Mouse (Mus musculus) limb, embryonic 10.5 days (tissue): ENCODE measurements at regions not wholly inside any gene's neighbourhood (a gene's known extent, or its start where the extent isn't known, plus 50 kb on each side); places are given as distances from the start of the nearest gene placed in this dataset.

Experiments
- DNase-seq: peaks from one replicate; pipeline ENCODE4 v3.0.0-alpha.2; 2017; ENCODE audit warnings: low spot score
- H3K27ac ChIP-seq: fragments of 300-500 bp; sonication (generic); 2 replicates; pipeline ENCODE4 v1.5.1; 2016; ENCODE audit warnings: mild to moderate bottlenecking
- H3K27me3 ChIP-seq: fragments of 300-500 bp; sonication (generic); 2 replicates; pipeline ENCODE4 v1.6.1; 2016; ENCODE audit warnings: low read depth, mild to moderate bottlenecking; ENCODE audit not compliant: poor library complexity, severe bottlenecking
- H3K36me3 ChIP-seq: fragments of 300-500 bp; sonication (generic); 2 replicates; pipeline ENCODE4 v1.6.1; 2016; ENCODE audit warnings: mild to moderate bottlenecking, moderate library complexity
- H3K4me1 ChIP-seq: fragments of 300-500 bp; sonication (generic); 2 replicates; pipeline ENCODE4 v1.6.1; 2016
- H3K4me3 ChIP-seq: fragments of 300-500 bp; sonication (generic); 2 replicates; pipeline ENCODE4 v1.5.1; 2016; ENCODE audit warnings: mild to moderate bottlenecking, moderate library complexity
- H3K9me3 ChIP-seq: fragments of 300-500 bp; sonication (generic); replicated peaks from 2 replicates; pipeline ENCODE4 v1.6.1; 2016; ENCODE audit warnings: mild to moderate bottlenecking
- WGBS: fragments of 180-500 bp; shearing (Covaris S2); methylation state at CpG from one replicate; pipeline ENCODE4 v1.1.7; 2016; 5-methylcytosine and 5-hydroxymethylcytosine counted together

DNA sequence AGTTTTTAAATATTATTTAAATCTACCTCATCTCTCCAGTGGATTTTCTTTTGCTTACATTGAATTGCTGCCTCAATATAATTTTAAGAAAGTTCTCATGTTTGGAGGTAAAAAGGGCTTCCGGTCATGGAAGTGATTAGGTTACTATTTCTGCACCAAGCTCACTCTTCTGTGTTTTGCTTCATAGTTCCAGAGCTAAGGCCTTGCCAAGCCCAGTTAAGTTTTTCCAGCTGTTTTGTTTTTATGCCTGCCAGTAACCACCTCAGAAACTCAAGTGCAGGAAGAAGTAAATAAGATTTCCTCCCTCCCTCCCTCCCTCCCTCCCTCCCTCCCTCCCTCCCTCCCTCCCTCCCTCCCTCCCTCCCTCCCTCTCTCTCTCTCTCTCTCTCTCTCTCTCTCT is 2466.1 kb downstream of the Poteg start:
- Histone ChIP-seq H3K36me3 (no peaks in the 10 kb centered on the region), H3K4me3 (no peak overlapping the region), H3K27ac (no peak overlapping the region), H3K9me3 (no peaks in the 10 kb centered on the region), H3K4me1 (no peaks in the 10 kb centered on the region), H3K27me3 (no peaks in the 10 kb centered on the region)
- WGBS: 82% methylated on average over 1 of the region's 1 CpGs
- no peak for DNase-seq

- no peak overlapping the region for H3K4me3 ChIP-seq
Observed at GRCm38 (mm10) chr8:29920486-29920885, 2473.0 kb downstream of the Poteg start.

GRCm38 (mm10) chr8:29928257-29928656 is 2480.8 kb downstream of the Poteg start:
- WGBS: 88% methylated on average over 4 of the region's 4 CpGs
- no peak overlapping the region for H3K27ac ChIP-seq
- H3K4me1 ChIP-seq: no peaks in the 10 kb centered on the region
- DNase-seq: no peak
- no peaks in the 10 kb centered on the region for H3K9me3 ChIP-seq
- no peak overlapping the region for H3K4me3 ChIP-seq
- no peaks in the 10 kb centered on the region for H3K36me3 ChIP-seq
- H3K27me3 ChIP-seq: no peaks in the 10 kb centered on the region

More at GRCm38 (mm10) chr8:29920486-29920885, 2473.0 kb downstream of the Poteg start:
- no peaks in the 10 kb centered on the region for H3K36me3 ChIP-seq
- WGBS: 84% methylated on average over 2 of the region's 2 CpGs
- H3K27me3 ChIP-seq: no peaks in the 10 kb centered on the region
- H3K9me3 ChIP-seq: no peaks in the 10 kb centered on the region
- H3K27ac ChIP-seq: no peak overlapping the region
- DNase-seq: no peak
- H3K4me1 ChIP-seq: no peaks in the 10 kb centered on the region

GRCm38 (mm10) chr8:29961322-29961721 is 2513.9 kb downstream of the Poteg start:
- no peaks in the 10 kb centered on the region for H3K27me3 ChIP-seq
- no peak overlapping the region for H3K27ac ChIP-seq
- H3K36me3 ChIP-seq: no peaks in the 10 kb centered on the region
- H3K4me1 ChIP-seq: no peaks in the 10 kb centered on the region
- no peak overlapping the region for H3K4me3 ChIP-seq
- H3K9me3 ChIP-seq: no peaks in the 10 kb centered on the region
- DNase-seq: no peak
- 94% methylated on average over 2 of the region's 2 CpGs for WGBS

- H3K4me1 ChIP-seq: peaks cover 9% of the 10 kb centered on the region; the same call in 1 of the 2 replicates
- H3K9me3 ChIP-seq: no peaks in the 10 kb centered on the region
- no peak overlapping the region for H3K4me3 ChIP-seq
- H3K36me3 ChIP-seq: no peaks in the 10 kb centered on the region
- H3K27me3 ChIP-seq: no peaks in the 10 kb centered on the region
- WGBS: 76% methylated on average over 4 of the region's 4 CpGs
- H3K27ac ChIP-seq: no peak overlapping the region
- no peak for DNase-seq
Observed at GRCm38 (mm10) chr8:29976651-29977350, 2529.3 kb downstream of the Poteg start.

- Histone ChIP-seq H3K27me3 (no peaks in the 10 kb centered on the region), H3K4me1 (peaks cover 9% of the 10 kb centered on the region; the same call in 1 of the 2 replicates), H3K36me3 (no peaks in the 10 kb centered on the region), H3K27ac (peak overlapping the region; percentile 56), H3K9me3 (no peaks in the 10 kb centered on the region), H3K4me3 (no peak overlapping the region)
- DNase-seq: peak; percentile 37
- WGBS: 41% methylated on average over 10 of the region's 10 CpGs
Observed at GRCm38 (mm10) chr8:29978585-29979505, 2531.4 kb downstream of the Poteg start.

DNA sequence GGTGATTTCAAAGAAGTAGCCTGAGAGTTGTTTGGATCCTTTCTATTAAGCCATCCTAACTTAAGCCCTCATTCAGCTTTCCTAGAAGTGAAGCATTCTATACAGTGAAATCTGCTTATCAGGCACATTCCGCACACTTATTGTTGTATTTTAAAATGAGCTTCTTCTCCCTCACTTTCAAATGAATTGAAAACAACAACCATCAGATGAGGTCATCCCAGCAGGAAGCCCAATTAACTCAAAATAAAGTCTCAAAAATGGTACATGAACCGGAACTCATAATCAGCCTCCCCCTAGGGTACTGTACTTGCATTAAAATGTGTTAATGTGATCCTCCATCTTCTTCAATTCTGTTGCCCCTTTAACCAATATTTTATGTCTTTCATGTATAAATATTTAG is 2545.1 kb downstream of the Poteg start:
- Histone ChIP-seq H3K36me3 (no peaks in the 10 kb centered on the region), H3K4me3 (no peak overlapping the region), H3K9me3 (no peaks in the 10 kb centered on the region), H3K27me3 (no peaks in the 10 kb centered on the region), H3K4me1 (no peaks in the 10 kb centered on the region), H3K27ac (no peak overlapping the region)
- WGBS: 93% methylated on average over 2 of the region's 2 CpGs
- DNase-seq: no peak

DNA sequence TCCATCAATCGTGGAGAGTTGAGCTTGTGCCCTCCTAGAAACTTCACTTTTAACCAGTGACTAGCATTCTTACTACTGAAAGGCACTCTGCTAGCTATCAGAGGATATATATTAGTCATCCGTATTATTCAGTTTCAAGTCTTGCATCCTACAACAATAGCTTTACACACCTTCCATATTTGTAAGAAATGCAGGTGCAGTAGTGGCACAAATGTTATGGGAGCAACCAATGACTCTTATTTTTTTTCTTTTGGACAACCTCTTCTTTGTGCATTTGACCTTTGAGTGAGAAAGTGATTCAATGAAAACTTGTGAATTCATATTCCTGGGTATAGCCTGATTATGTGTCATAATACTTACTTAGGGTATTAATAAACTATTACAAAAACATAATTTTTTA is 2551.9 kb downstream of the Poteg start:
- H3K9me3 ChIP-seq: no peaks in the 10 kb centered on the region
- no peaks in the 10 kb centered on the region for H3K36me3 ChIP-seq
- no peaks in the 10 kb centered on the region for H3K4me1 ChIP-seq
- no peak for DNase-seq
- no peak overlapping the region for H3K27ac ChIP-seq
- 90% methylated on average over 2 of the region's 2 CpGs for WGBS
- H3K27me3 ChIP-seq: no peaks in the 10 kb centered on the region
- H3K4me3 ChIP-seq: no peak overlapping the region
